In the genomic region with DNA sequence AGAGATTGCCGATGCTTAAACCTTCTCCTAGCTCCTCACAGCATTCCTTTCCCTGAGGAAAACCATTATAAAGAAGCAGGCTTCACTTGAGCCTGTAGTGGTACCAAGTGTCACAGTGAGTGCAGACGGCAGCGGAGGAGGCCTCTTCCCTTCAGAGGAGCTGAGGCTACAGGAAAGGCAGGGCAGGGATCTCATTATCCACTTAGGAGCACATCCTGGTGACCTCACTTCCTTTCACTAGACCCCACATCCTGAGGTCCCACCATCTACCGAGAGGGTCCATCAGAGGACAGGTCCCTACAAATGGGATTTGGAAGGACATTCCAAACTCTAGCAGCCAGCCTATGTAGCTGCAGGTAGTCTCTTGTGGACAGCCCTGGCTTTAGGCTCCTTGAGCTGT, we compare ENCODE assay signal across 10 mouse cellular contexts. TPM values are rescaled to one million over a fixed set of nuclear protein-coding genes. Genes with fewer than 3 reads are reported as not detected.
DNase-seq lines count a peak whose midpoint lies in the region; ATAC-seq lines count a peak whose summit lies in the region.
"Had no signal": no experiment of that assay in that cellular context is flagged by ENCODE, and none has a peak within 500 bp of the region (broad histone marks: within the 10 kb centered on the region; RNA-seq: fewer than 3 reads in every experiment).

No protein-coding gene starts in this region.

- no peaks in the 10 kb centered on the region for H3K27me3 ChIP-seq in kidney, embryonic 15.5 days
- H3K27me3 ChIP-seq in heart, embryonic 12.5 days (replicated peaks) = no peaks in the 10 kb centered on the region
- no peaks in the 10 kb centered on the region for H3K27me3 ChIP-seq in limb, embryonic 10.5 days (ENCODE audit: low read depth, poor library complexity, severe bottlenecking)
- H3K27me3 ChIP-seq in neural tube, embryonic 14.5 days (ENCODE audit: control insufficient read depth, insufficient read depth, low read length) = no peaks in the 10 kb centered on the region

- no peak for DNase-seq in kidney, adult 18-20 months
- peak; percentile 28 for DNase-seq in limb, embryonic 10.5 days (ENCODE audit: low spot score)
- DNase-seq in left cerebral cortex, adult 9 months (ENCODE audit: low spot score in 2 of 2) = no peak
- DNase-seq in adrenal gland, adult (ENCODE audit: inconsistent age in 2 of 2, low spot score in 1 of 2) = no peak
- DNase-seq: cerebellum, postnatal 25 days; kidney, postnatal 4 days had no signal

- H3K9me3 ChIP-seq in kidney, embryonic 15.5 days (replicated peaks) = no peaks in the 10 kb centered on the region
- no peaks in the 10 kb centered on the region for H3K9me3 ChIP-seq in heart, embryonic 12.5 days (replicated peaks)
- H3K9me3 ChIP-seq in limb, embryonic 10.5 days (replicated peaks) = no peaks in the 10 kb centered on the region
- no peaks in the 10 kb centered on the region for H3K9me3 ChIP-seq in neural tube, embryonic 14.5 days (ENCODE audit: control insufficient read depth, low read length)

- no peak overlapping the region; the same call in 1 of the 2 replicates for H3K9ac ChIP-seq in kidney, embryonic 15.5 days
- H3K9ac ChIP-seq in heart, embryonic 12.5 days = 0 out of 2 replicates have a peak overlapping the region, but pooled peaks have one; percentile 39
- no peak overlapping the region for H3K9ac ChIP-seq in neural tube, embryonic 14.5 days (replicated peaks; ENCODE audit: low read depth, low read length)

- H3K4me3 ChIP-seq in kidney, embryonic 15.5 days (replicated peaks) = peak overlapping the region; percentile 2; the same call in 1 of the 2 replicates
- H3K4me3 ChIP-seq in heart, embryonic 12.5 days = peak overlapping the region; percentile 17
- H3K4me3 ChIP-seq in limb, embryonic 10.5 days = peak overlapping the region; percentile 6; the same call in 1 of the 2 replicates
- H3K4me3 ChIP-seq in neural tube, embryonic 14.5 days (ENCODE audit: low read depth, low read length) = no peak overlapping the region; the same call in 1 of the 2 replicates

- H3K27ac ChIP-seq in kidney, embryonic 15.5 days = peak overlapping the region; percentile 67
- peak overlapping the region; percentile 37; the same call in 1 of the 2 replicates for H3K27ac ChIP-seq in heart, embryonic 12.5 days (ENCODE audit: poor library complexity, severe bottlenecking)
- peak overlapping the region; percentile 33; the same call in 1 of the 2 replicates for H3K27ac ChIP-seq in limb, embryonic 10.5 days
- no peak overlapping the region for H3K27ac ChIP-seq in neural tube, embryonic 14.5 days (ENCODE audit: low read depth, low read length)
- H3K27ac ChIP-seq: macrophage had no signal

- H3K36me3 ChIP-seq in kidney, embryonic 15.5 days = peaks cover 23% of the 10 kb centered on the region; the same call in 1 of the 2 replicates
- peaks cover 17% of the 10 kb centered on the region; the same call in 1 of the 2 replicates for H3K36me3 ChIP-seq in heart, embryonic 12.5 days
- H3K36me3 ChIP-seq in limb, embryonic 10.5 days = peaks cover 37% of the 10 kb centered on the region
- H3K36me3 ChIP-seq in neural tube, embryonic 14.5 days (ENCODE audit: control insufficient read depth, insufficient read depth, low read length) = no peaks in the 10 kb centered on the region

- peak overlapping the region; percentile 81 for H3K4me2 ChIP-seq in kidney, embryonic 15.5 days
- peak overlapping the region; percentile 83 for H3K4me2 ChIP-seq in heart, embryonic 12.5 days
- H3K4me2 ChIP-seq in neural tube, embryonic 14.5 days (ENCODE audit: low read depth, low read length) = peak overlapping the region; percentile 23; the same call in 1 of the 2 replicates

- WGBS in kidney, embryonic 15.5 days = 38% methylated on average over 4 of the region's 4 CpGs
- 38% methylated on average over 4 of the region's 4 CpGs for WGBS in heart, embryonic 12.5 days
- WGBS in limb, embryonic 10.5 days = 52% methylated on average over 4 of the region's 4 CpGs
- 71% methylated on average over 4 of the region's 4 CpGs for WGBS in neural tube, embryonic 14.5 days

- ATAC-seq in kidney, embryonic 15.5 days (replicated peaks; ENCODE audit: low FRiP score) = no peak
- no peak for ATAC-seq in heart, embryonic 12.5 days (ENCODE audit: insufficient number of reproducible peaks, low FRiP score)
- no peak for ATAC-seq in neural tube, embryonic 14.5 days (ENCODE audit: low read depth)

- H3K4me1 ChIP-seq in kidney, embryonic 15.5 days = peaks cover 71% of the 10 kb centered on the region
- peaks cover 72% of the 10 kb centered on the region for H3K4me1 ChIP-seq in heart, embryonic 12.5 days (replicated peaks)
- peaks cover 61% of the 10 kb centered on the region for H3K4me1 ChIP-seq in limb, embryonic 10.5 days
- peaks cover 25% of the 10 kb centered on the region for H3K4me1 ChIP-seq in neural tube, embryonic 14.5 days (ENCODE audit: control insufficient read depth, insufficient read depth, low read length)

RNA-seq across cellular contexts. Expression of gene Nynrin, which starts 3.8 kb away (rescaled TPM):
- polyA plus RNA-seq in kidney, embryonic 15.5 days (2015; fragmentation: Nextera tagmentation; extraction: Ambion mirVana) = 20.7 and 22.4 TPM in 2 replicates
- 33.3 and 38.2 TPM in 2 replicates for polyA plus RNA-seq in heart, embryonic 12.5 days (2016; fragmentation: Nextera tagmentation; extraction: Ambion mirVana)
- 31.1 and 44.4 TPM in 2 replicates for polyA plus RNA-seq in limb, embryonic 10.5 days (2016; fragmentation: Nextera tagmentation; extraction: Ambion mirVana)
- 5.8 and 10.2 TPM in 2 replicates for polyA plus RNA-seq in neural tube, embryonic 14.5 days (2014; fragmentation: Nextera tagmentation; extraction: Ambion mirVana)

RNA-seq across cellular contexts. Expression of gene Cbln3, which starts 26.6 kb away (rescaled TPM):
- 0.33 and 0.65 TPM in 2 replicates for polyA plus RNA-seq in kidney, embryonic 15.5 days (2015; fragmentation: Nextera tagmentation; extraction: Ambion mirVana)
- 0.32 and 0.57 TPM in 2 replicates for polyA plus RNA-seq in heart, embryonic 12.5 days (2016; fragmentation: Nextera tagmentation; extraction: Ambion mirVana)
- 0.15 and 0.31 TPM in 2 replicates for polyA plus RNA-seq in limb, embryonic 10.5 days (2016; fragmentation: Nextera tagmentation; extraction: Ambion mirVana)
- polyA plus RNA-seq in neural tube, embryonic 14.5 days (2014; fragmentation: Nextera tagmentation; extraction: Ambion mirVana) = 0.24 and 0.91 TPM in 2 replicates
- polyA plus RNA-seq: macrophage had no signal

RNA-seq across cellular contexts. Expression of gene Khnyn, which starts 27.2 kb away (rescaled TPM):
- 18.0 and 19.5 TPM in 2 replicates for polyA plus RNA-seq in kidney, embryonic 15.5 days (2015; fragmentation: Nextera tagmentation; extraction: Ambion mirVana)
- 19.8 TPM in 2 replicates for polyA plus RNA-seq in heart, embryonic 12.5 days (2016; fragmentation: Nextera tagmentation; extraction: Ambion mirVana)
- 35.0 and 38.8 TPM in 2 replicates for polyA plus RNA-seq in limb, embryonic 10.5 days (2016; fragmentation: Nextera tagmentation; extraction: Ambion mirVana)
- polyA plus RNA-seq in neural tube, embryonic 14.5 days (2014; fragmentation: Nextera tagmentation; extraction: Ambion mirVana) = 5.9 and 7.3 TPM in 2 replicates

RNA-seq across cellular contexts. Expression of gene Nfatc4, which starts 34.6 kb away (rescaled TPM):
- 32.2 and 39.9 TPM in 2 replicates for polyA plus RNA-seq in kidney, embryonic 15.5 days (2015; fragmentation: Nextera tagmentation; extraction: Ambion mirVana)
- 17.5 and 18.6 TPM in 2 replicates for polyA plus RNA-seq in heart, embryonic 12.5 days (2016; fragmentation: Nextera tagmentation; extraction: Ambion mirVana)
- polyA plus RNA-seq in limb, embryonic 10.5 days (2016; fragmentation: Nextera tagmentation; extraction: Ambion mirVana) = 106 and 157 TPM in 2 replicates
- polyA plus RNA-seq in neural tube, embryonic 14.5 days (2014; fragmentation: Nextera tagmentation; extraction: Ambion mirVana) = 5.5 and 10.4 TPM in 2 replicates
- polyA plus RNA-seq: macrophage had no signal

RNA-seq across cellular contexts. Expression of gene Sdr39u1, which starts 42.5 kb away (rescaled TPM):
- 56.6 and 63.8 TPM in 2 replicates for polyA plus RNA-seq in kidney, embryonic 15.5 days (2015; fragmentation: Nextera tagmentation; extraction: Ambion mirVana)
- polyA plus RNA-seq in heart, embryonic 12.5 days (2016; fragmentation: Nextera tagmentation; extraction: Ambion mirVana) = 38.2 and 40.4 TPM in 2 replicates
- polyA plus RNA-seq in limb, embryonic 10.5 days (2016; fragmentation: Nextera tagmentation; extraction: Ambion mirVana) = 55.0 and 70.3 TPM in 2 replicates
- polyA plus RNA-seq in neural tube, embryonic 14.5 days (2014; fragmentation: Nextera tagmentation; extraction: Ambion mirVana) = 138 and 163 TPM in 2 replicates

Comparison
In these comparisons a context has a peak if more than half of its experiments do, and no peak if none do; other contexts are left out.
1. H3K4me2 ChIP-seq: peak in every context shown above with its lines; median percentile 83 in heart, embryonic 12.5 days; 81 in kidney, embryonic 15.5 days; 23 in neural tube, embryonic 14.5 days.